Mouse (Mus musculus): ENCODE data around the gene Ripk4.

Ripk4 gene

GRCm38 (mm10) chr16:97734760-97735322, 28.7 kb downstream of the Ripk4 start:
- no peak for DNase-seq

- no peak for DNase-seq
These were observed 30.0 kb downstream of the Ripk4 start for GRCm38 (mm10) chr16:97733599-97733998.

DNA sequence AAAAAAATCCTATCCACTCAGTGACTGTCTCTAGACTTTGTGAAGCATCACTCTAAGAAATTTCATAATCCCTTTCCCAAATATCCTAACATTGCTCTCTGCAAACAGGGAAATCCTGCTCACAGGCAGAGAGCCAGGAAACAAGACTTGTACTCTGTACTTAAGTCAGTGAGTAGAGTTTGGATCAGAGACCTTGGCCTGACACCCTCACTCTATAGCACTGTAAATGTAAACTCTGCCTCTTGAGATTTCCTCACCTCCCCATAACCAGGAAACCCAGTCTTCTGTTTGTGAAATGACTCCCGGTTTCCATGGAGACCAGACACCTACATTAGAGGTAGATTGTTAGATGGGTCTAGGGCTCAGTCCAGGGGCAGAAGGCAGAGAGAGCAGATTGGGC, 33.3 kb downstream of the Ripk4 start:
- DNase-seq: no peak

DNA sequence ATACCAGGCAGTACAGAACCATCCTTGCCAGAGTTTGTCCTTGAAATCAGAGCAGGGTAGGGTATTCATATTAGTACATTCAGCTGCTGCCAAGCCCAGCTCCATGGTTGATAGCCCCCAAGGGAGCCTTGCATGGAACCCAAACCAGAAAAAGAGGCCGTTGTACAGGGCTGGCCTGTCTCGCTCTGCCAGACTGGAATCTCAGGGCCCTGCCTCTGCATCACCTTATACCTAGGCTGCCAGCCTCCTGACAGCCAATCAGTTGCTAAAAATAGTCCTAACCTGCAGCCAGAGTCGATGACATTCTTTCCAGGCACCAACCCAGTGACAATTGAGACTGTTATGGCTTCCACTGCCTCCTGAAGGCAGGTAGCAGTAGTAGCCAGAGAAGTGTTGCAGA, 37.2 kb downstream of the Ripk4 start:
- no peak for DNase-seq

GRCm38 (mm10) chr16:97720093-97720492, 43.5 kb downstream of the Ripk4 start:
- DNase-seq: no peak

GRCm38 (mm10) chr16:97719392-97719983, 44.1 kb downstream of the Ripk4 start:
- no peak for DNase-seq

GRCm38 (mm10) chr16:97716567-97716966, 47.0 kb downstream of the Ripk4 start:
- no peak for DNase-seq

DNA sequence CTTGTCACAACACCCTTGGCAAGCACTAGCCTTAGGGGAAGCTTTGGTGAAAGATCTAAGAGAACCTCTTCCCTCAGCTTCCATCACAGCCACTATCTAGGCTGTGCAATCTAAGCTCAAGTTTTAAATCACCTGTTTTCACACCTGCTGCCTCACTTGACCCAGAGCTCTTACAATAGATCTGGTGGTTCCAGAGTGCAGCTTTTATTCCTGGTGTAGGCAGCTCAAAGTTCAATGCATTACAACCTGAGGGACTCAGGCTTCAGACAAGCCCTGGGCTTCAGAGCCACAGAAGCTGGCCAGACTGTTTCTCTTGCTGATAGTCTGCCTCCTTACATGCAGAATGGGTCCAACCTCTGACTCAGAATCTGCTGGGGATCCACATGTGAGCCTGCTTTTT, 51.5 kb downstream of the Ripk4 start:
- DNase-seq: no peak

GRCm38 (mm10) chr16:97701871-97702270, 61.7 kb downstream of the Ripk4 start:
- no peak for DNase-seq

DNA sequence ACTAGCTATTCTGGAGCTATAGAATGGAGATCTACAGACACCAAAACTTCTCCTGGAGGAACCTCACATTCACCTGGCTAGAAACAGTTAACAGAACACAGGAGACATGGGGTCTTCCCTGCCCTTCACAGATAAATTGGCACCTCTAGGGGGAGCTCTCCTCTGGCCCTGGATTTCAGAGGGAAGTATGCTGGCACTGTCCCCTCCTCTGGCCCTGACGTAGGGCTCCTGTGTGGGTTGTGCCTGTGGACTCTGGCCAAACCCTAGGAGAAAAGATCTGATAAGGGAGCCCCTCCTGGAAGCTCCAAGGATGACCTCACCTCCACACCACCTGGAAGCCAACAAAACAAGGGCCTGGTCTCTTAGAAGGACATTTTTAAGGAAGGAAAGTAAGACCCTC, 65.8 kb downstream of the Ripk4 start:
- no peak for DNase-seq

DNA sequence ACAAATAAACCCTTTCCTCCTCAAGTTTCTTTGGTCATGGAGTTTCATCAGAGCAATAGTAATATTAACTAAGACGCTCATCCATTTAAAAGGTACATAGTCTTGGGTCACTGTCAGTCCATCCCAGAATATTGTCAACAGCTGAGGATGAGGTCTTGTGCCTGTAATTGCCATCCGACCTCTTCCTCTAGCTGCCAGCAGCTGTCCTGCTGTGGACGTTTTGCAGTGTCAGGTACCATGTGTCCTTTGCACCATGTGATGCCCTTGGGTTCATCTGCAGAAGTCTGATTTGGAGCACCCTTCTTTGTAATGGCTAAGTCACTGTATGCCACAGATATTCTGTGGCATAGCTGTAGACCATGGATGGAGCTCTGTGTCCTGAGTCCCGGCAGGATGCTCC, 67.9 kb downstream of the Ripk4 start:
- no peak for DNase-seq

Measured in thymus, postnatal 25 days (tissue).